Mouse (Mus musculus) heart, adult 18-20 months (tissue): Measurements from ENCODE around the gene Slpi. TPM values are rescaled to one million over a fixed set of nuclear protein-coding genes. Genes with fewer than 3 reads are reported as not detected.
"Not testable (repeated sequence)": the region's sequence is repeated elsewhere in the genome, so short reads cannot be mapped to it uniquely, and the experiment has no call there.

Experiments used
- DNase-seq, 2 experiments: peaks; one replicate each; pipeline ENCODE4 v3.0.0; 2021 to 2022; ENCODE audit warnings: mixed read lengths in 1 of 2
- total RNA-seq, 2 experiments: library from RNA; stranded (reverse); gene quantifications; 2 replicates each; pipeline ENCODE4 v1.2.3; 2021

Slpi gene
- total RNA-seq, 2 experiments from 2014 or later = 12.2 to 21.3 TPM

DNA sequence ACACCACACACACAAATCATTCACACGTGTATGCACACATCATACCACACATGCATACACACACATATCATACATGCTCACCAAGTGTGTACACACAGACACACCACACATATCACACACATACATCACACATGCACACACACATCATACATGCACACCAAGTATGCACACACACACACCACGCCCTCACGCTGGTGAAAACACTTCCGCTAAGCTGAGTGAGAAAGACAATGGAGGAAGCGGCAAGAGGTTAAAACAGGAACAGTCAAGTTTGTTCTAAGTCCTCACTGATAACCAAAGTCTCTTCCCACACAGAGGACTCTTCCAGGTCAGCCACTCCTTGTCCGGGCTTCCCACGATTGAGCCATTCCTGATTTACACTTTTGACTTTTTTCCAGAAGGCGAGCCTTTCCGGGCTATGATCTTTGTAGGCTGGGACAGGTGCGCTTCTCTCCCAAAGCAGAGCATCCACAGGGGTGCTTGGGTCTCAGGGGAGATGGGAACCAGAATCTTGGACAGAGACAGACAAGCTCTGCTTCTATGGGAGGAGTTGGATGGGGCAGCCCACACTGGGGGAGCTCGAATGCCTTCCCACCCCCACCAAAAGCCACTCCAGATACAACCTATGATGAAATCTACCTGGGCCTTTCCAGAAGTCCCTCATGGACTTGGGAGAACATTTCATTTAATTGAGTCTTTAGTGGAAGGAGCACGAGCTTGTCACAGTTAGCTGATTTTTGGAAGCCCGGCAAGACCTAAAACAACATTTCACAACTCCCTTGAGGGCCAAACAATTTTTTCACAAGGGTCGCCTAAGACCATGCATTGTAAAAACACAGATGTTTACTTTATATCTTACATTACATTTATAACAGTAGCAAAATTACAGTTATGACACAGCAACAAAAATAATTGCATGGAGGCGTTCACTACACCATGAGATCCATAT, 11.1 kb downstream of the Slpi start:
- no peak for DNase-seq

DNA sequence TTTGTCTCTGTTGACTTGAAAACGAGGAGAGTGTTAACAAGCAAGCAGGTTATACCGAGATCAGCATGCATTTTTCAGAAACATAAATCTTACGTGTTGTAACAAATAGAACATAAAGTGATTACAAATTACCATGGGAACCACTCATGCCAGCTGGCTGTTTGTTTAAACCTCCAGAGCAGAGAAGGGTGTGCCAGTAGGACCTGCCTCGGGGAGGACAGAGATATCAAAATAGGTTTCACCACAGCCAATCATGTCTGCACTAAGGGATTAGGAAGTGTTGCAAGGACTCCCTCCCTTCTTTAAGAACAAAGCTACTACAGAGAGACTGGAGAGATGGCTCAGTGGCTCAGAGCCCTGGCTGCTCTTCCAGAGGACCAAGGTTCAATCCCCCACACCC, 15.7 kb downstream of the Slpi start:
- DNase-seq = peak in 1 of 2 experiments; percentile 26

DNA sequence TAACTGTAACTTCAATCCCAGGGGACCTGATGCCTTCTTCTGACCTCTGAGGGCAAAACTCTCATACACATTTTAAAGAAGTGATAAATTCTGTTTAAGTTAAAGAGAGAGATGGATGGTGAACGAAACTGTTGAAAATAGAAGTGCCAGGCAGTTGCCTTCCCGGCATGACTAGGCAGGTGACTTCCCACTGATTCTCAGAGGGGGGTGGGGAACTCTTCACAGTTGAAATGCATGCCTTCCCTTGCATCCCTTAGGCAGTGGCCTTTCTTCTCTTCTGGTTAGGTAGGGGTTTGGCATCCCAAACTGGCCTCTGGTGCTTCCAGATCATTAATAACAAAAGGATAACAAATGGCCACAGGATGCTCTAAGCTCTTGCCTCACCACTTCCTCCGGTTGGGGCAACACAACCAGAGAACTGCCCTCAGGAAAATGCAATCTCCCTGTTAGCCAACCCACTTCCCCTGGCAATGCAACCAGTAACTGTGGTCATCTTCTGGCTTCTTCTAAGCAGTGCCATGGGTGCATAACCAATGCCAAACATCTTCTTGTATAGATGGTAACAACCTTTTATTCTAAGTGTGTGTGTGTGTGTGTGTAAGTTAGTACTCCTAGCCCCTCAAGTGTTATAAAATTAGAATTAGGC, 16.4 kb downstream of the Slpi start:
- DNase-seq = no peak

DNA sequence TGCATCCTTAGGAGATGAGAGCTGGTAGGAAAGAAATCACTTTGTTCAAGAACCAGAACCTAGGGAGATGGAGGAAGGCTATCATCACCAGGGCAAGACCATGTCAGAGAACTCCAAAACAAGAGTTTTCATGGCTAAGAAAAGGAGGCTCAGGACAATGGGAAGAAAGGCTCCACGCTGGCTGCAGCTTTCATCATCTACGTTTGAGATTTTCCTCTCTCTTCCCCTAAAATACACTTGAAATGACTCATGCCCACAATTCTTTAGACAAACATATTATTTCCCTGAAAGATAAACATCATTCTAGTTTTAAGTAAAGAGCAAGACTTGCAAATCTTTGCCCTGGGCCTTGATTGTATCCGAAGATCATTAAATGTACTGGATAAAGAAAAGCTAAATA, 17.5 kb downstream of the Slpi start:
- DNase-seq = no peak

DNA sequence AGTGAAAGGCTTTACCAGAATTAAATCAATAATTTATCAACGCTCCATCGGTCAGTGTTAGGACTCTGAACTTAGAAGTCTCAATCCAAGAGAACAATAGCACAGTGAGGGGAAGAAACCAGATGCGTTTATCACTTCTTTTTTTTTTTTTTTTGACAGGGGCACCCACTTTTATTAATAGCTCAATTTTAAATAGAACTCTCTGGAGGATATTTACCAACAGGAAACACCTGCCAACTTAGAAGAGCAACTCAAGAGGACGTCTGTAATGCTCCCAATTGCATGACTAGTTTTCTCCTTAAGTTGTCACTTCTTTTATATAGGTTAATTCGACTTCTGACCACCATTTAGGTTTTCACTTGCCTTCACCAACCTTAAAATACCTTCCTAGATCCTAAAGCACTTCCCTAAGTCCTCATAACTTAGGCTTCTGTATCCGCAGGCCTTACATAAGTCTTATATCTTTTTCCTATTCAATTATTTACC, 20.2 kb downstream of the Slpi start:
- DNase-seq = no peak

DNA sequence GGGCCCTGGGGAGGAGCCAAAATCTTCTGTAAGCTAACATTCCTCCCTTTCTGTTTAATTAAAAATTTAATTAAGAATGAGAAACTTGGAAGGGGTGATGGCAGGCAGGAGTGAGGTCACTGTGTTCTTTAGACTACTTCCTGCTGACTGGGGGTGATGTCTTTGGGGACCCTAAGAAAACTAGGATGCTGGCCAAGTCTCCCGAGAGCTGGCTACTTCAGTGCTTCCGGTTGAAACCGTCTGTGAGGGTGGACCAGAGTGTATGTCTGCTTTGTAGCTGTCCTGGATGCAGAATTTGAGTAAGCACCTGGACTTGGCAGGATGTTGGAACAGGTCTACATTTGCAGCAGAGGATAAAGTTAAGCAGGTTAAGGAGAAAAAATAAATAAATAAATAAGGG, 21.9 kb downstream of the Slpi start:
- no peak for DNase-seq

DNA sequence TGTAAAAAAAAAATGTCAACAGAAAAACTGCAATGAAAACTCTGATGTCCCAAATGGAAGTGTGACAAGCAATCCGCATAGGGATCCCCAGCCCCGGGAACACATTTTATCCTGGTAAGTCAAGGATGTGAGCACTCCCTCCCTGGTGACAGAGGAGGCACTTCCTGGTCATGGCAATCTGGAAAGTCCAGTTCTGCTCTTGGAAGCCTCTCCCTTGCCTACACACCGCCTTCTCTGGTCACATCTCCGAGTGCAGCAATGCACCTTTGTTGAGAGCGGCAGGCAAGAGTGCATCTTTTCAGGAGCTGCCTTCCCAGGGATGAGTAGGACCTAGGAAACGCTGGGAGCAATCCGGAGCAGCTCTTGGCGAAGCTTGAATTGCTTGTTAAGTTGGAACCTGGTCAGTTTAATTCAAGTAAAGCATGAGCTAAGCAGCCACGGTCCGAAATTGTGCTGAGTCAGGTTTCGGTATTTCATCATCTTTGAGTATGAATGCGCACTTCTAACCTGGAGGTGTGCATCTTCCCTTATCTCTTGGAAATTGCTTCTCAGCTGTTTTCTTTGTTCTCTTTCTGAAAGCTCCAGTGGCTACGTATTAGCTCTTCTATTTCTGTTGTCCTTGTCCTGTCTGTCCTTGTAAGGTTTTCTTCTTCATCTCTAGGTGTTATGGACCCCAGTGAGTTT, 27.8 kb downstream of the Slpi start:
- no peak for DNase-seq

DNA sequence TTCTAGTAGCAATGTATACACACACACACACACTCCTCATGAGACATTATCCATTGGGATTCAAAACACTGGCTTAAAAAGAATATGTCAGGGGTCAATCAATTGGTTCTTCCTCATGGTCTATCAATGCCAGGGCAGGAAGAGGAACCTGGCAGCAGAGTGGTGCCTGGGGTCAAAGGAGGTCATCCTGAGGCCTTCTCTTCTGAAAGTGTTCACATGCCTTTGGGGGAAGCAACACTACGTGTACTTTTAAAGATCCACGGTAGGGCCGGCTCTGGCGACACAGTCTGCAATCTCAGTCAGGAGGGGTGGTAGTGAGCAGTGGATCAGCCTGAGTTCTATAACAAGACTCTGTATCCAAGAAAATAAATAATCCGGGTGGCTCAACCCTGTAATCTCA, 29.2 kb downstream of the Slpi start:
- DNase-seq = no peak

DNA sequence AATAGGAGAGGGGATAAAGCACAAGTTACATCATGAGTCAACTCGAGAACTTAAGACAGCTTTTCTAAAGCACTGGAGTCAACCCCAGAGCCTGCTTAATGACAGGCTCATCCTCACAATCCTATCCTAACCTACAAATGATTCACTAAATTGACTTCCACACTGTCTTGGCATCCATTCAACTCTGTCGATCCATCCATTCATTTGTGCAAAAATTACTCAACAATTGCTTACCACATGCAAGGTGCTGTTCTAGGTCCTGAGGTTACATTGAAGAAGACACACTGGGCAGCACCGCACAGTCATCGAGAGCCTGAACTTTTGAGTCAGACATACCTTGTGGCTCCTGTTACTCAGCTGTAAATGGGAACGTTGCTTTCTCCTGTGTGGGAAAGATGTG, 29.9 kb downstream of the Slpi start:
- no peak for DNase-seq

DNA sequence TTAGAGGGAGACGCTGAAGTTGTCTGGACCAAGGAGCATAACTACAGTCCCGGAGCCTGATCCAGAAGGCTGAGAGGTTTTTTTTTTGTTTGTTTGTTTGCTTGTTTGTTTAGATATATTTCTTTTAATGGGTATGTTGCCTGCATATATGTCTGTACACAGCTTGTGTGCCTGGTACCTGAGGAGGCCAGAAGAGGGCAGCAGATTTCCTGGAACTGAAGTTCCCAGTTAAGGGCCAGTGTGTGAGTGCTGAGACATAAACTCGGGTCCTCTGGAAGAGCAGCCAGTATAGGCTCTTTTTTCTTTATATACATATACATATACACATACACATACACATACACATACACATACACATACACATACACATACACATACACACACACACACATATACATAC, 30.5 kb downstream of the Slpi start:
- no peak for DNase-seq

DNA sequence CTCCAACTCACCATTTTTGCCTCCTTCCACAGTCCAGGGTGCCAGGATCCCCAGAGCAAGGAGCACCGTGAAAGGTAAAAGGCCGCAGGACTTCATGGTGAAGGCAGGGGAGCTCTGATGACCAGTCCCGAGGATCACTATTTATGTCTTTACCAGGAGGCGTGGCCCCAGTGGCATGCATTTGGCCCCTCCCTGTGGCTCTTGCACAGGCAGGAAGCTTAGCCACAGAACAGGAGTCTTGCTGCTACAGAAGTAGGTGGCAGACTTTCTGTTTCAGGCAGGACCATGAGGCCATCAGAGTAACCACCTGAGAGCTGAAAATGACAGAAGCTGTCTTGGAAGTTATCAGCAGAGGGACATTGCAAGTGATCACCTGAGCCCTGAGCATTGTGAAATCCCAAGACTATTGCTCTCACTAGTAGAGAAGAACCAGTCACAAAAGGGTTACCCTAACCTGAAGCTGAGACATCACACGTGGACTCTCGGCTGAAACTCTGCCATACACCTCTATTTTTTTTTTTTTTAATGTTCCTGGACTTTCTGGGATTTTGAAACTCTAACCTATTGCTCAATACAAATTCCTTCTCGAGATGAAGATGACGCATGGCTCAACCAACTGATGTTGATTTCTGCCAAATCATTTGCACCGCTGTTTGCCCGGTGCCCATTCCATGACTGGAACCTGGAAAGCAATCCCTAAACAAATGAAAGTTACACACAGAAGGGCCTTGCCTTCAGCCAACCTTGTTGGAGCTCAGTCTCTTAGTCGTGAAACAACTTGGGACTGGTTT, 32.5 kb downstream of the Slpi start:
- no peak for DNase-seq

DNA sequence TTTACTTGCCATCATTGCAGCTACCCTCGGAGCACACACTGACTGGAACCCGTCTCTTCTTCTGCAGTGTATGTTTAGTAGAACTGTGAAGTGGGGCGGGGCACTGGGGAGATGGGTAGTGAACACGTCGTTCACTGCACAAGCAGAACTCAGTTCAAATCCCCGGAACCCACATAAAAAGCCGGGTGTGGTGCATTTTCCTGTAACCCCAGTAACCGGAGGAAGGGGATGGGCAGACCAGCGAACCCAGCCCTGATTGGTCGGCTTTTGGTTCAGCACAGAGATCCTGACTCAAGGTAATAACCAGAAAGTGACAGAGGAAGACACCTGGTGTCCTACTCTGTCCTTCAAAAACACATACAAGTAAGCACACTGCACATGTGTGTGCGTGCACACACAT, 35.5 kb downstream of the Slpi start:
- DNase-seq = no peak

DNA sequence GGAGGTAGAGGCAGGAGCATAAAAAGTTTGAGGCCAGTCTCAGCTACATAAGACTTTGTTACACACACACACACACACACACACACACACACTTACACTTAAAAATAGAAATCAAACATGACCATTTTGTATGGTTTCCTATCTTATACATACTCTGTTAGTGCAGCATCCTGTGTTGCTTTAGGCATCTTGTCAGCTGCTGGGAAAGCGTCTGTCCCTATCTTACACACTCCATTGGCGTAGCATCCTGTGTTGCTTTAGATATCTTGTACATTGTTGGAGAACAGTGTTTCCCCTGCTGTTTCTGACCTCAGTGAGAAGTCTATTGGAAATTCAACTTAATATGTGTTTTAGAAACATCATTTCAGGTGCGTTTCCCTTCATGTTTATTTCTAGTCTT, 36.2 kb downstream of the Slpi start:
- no peak for DNase-seq

DNA sequence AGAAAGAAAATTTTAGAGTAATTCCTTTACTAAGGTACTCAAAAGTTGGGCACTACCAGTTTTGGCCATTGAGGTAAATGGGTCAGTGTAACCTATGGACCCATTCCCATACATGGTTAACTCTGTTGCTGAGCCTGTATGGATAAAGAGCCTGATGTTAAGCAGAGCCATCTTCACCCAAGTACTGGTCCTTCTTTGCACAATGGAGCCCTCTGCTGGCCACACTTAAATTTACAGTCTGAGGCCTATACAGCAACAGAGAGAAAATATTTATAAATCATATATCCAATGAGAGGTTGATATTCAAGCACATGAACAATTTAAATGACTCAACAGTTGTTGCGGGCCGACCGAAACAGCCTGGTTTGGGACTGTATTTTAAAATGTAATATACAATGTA, 39.9 kb downstream of the Slpi start:
- DNase-seq = peak in 1 of 2 experiments; percentile 8

DNA sequence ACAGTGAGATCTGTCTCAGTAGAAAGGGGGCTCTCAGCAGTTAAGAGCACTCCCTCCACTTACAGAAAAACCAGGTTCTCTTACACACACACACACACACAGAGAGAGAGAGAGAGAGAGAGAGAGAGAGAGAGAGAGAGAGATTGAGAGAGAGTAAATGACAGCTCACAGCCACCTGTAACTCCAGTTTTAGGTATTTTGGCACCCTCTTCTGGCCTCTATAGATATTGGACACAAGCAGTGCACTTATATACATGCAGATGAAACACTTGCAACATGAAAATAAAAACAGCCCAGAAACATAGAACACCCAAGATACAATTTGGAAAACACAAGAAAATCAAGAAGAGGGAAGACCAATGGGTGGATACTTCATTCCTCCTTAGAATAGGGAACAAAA, 41.2 kb downstream of the Slpi start:
- not testable (repeated sequence) for DNase-seq

DNA sequence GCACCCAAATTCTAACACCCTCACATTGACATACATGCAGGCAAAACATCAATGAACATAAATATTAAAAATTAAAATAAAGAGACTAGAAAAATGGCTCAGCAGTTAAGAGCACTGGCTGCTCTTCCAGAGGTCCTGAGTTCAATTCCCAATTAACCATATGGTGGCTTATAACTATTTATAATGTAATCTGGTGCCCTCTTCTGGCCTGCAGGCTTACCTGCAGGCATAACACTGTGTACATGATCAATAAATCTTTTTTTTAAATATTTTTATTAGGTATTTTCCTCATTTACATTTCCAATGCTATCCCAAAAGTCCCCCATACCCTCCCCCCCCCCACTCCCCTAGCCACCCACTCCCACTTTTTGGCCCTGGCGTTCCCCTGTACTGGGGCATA, 45.2 kb downstream of the Slpi start:
- not testable (repeated sequence) for DNase-seq

DNA sequence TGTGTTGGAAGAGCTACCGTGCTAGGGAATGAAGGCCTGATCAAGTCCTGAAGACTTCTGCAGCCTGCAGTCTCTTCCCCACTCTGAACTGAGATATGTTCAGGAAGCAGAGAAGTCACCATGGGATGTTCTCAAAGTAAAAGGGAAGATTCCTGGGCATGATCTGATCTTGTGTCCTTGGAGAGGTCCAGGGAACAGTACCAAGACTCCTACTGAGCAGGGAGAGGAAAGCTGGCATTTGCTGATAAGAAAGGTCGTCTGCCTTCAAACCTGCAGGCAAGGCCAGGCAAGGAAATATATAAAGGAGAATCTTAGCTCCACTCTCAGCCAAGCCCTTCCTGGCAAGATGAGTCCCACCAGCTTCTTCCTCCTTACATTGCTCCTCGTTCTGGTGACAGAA, 56.5 kb downstream of the Slpi start, which contains the start of gene Svs5:
Gene Svs5, plus strand, starts transcription at position 301 of the 400 bp plus-strand sequence.
- not testable (repeated sequence) for DNase-seq

DNA sequence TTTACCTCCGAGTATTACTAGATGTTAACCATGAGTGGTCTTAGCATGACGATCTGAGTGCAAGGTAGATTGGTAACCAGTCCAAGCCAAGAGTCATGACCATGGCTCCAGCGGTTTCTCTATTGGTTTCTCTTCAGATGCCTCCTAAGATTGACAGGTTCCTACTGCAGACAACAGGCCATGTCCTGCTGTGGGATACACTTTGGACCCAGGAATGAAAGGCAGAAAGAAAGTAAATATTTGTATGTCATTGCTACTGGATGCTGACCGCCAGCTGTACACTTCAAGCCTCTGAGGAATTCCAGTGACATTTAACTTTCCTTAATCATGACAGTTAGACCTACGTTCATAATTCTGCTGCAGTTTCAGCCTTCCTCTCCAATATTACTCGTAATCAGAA, 67.9 kb downstream of the Slpi start:
- DNase-seq = no peak

DNA sequence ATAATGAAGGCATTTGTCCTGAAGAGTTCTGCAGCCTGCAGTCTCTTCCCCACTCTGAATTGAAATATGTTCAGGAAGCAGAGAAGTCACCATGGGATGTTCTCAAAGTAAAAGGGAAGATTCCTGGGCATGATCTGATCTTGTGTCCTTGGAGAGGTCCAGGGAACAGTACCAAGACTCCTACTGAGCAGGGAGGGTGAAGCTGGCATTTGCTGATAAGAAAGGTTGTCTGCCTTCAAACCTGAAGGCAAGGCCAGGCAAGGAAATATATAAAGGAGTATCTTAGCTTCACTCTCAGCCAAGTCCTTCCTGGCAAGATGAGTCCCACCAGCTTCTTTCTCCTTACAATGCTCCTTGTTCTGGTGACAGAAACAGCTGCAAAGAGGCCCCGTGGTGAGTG, 72.4 kb downstream of the Slpi start, which contains the start of gene Svs6:
Gene Svs6, plus strand, starts transcription at position 301 of the 400 bp plus-strand sequence.
- not testable (repeated sequence) for DNase-seq

DNA sequence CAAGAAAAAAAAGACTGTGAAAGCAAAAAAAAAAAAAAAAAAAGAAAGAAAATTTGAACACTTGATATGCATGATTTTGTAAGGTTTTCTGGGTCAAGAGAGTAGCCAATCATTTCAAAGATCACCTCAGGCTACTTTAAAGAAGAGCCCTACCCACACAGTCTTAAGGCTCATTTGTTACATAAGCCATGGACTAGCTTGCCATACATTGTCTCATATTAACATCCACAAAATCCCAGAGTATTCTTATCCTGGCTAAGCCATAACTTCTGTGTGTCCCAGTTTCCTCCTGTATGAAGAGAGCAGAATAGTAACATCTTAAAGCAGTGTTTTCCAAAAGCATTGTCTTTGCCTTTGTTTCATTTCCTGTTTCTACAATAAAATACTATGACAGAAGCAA, 73.4 kb downstream of the Slpi start:
- DNase-seq = not testable (repeated sequence)

DNA sequence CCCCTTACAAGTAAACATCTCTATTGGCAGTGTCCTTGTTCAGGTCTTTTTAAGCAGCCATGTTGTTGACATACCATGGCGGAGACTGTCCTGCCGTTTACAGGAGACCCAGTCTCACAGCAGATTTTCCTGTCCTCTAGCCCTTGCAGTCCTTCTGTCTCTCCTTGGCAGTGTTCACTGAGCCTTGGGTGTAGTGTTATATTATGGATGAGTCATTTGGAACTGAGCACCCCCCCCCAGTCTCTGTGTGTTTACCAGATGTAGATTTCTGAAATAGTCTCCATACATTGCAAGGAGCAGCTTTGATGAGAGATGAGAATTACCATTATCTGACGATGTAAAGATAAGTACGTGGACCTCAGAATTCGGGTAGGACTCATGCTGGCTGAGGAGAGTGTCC, 76.3 kb downstream of the Slpi start:
- no peak for DNase-seq
